Mouse (Mus musculus) heart, postnatal 4 days (tissue): ENCODE results near the gene Rnf41. TPM values are rescaled to one million over a fixed set of nuclear protein-coding genes. Genes with fewer than 3 reads are reported as not detected.

ENCODE experiments used
- DNase-seq: peaks from one replicate; pipeline ENCODE4 v3.0.0; 2021
- total RNA-seq, 2 experiments: library from RNA; stranded (reverse); gene quantifications; 2 replicates each; pipeline ENCODE4 v1.2.3; 2021

The Rnf41 gene
- total RNA-seq, 2 experiments from 2014 or later = 25.0 to 27.0 TPM

GRCm38 (mm10) chr10:128388941-128389340, 22.5 kb upstream of the Rnf41 start:
- DNase-seq = no peak

GRCm38 (mm10) chr10:128389570-128389969, 21.9 kb upstream of the Rnf41 start:
- DNase-seq = no peak

GRCm38 (mm10) chr10:128390366-128390765, 21.1 kb upstream of the Rnf41 start:
- no peak for DNase-seq

GRCm38 (mm10) chr10:128391850-128392249, 19.6 kb upstream of the Rnf41 start:
- DNase-seq = no peak

GRCm38 (mm10) chr10:128396017-128396673, 15.3 kb upstream of the Rnf41 start:
- no peak for DNase-seq

GRCm38 (mm10) chr10:128396716-128397264, 14.7 kb upstream of the Rnf41 start:
- DNase-seq = no peak

- DNase-seq = no peak
These were observed 14.0 kb upstream of the Rnf41 start for GRCm38 (mm10) chr10:128397466-128397865.

GRCm38 (mm10) chr10:128400338-128400737, 11.1 kb upstream of the Rnf41 start:
- no peak for DNase-seq

- no peak for DNase-seq
These were observed 10.4 kb upstream of the Rnf41 start, which contains the start of gene Slc39a5 for GRCm38 (mm10) chr10:128401056-128401455. Gene Slc39a5 (minus strand): TSS chr10:128401229.

- DNase-seq = no peak
These were observed 9.8 kb upstream of the Rnf41 start for GRCm38 (mm10) chr10:128401638-128402037.

- DNase-seq = no peak
These were observed 7.5 kb upstream of the Rnf41 start for GRCm38 (mm10) chr10:128403931-128404330.

- DNase-seq = no peak
These were observed 2.6 kb upstream of the Rnf41 start for GRCm38 (mm10) chr10:128408591-128409535.

GRCm38 (mm10) chr10:128409692-128410559, 1.5 kb upstream of the Rnf41 start:
- DNase-seq = peak; percentile 98

GRCm38 (mm10) chr10:128410560-128410845, 954 bp upstream of the Rnf41 start:
- no peak for DNase-seq

- DNase-seq = peak; percentile 59
These were observed 561 bp downstream of the Rnf41 start for GRCm38 (mm10) chr10:128412055-128412381.

- DNase-seq = no peak
These were observed 1.1 kb downstream of the Rnf41 start for GRCm38 (mm10) chr10:128412558-128412957.

GRCm38 (mm10) chr10:128413076-128413475, 1.6 kb downstream of the Rnf41 start:
- DNase-seq = no peak

GRCm38 (mm10) chr10:128414848-128415247, 3.4 kb downstream of the Rnf41 start:
- no peak for DNase-seq

- DNase-seq = no peak
These were observed 11.0 kb downstream of the Rnf41 start for GRCm38 (mm10) chr10:128422426-128422825.

GRCm38 (mm10) chr10:128424604-128425003, 13.1 kb downstream of the Rnf41 start:
- DNase-seq = no peak

GRCm38 (mm10) chr10:128425260-128425659, 13.8 kb downstream of the Rnf41 start:
- DNase-seq = no peak

GRCm38 (mm10) chr10:128429052-128429451, 17.6 kb downstream of the Rnf41 start:
- no peak for DNase-seq

GRCm38 (mm10) chr10:128429454-128429853, 18.0 kb downstream of the Rnf41 start:
- DNase-seq = no peak
